In the genomic region with DNA sequence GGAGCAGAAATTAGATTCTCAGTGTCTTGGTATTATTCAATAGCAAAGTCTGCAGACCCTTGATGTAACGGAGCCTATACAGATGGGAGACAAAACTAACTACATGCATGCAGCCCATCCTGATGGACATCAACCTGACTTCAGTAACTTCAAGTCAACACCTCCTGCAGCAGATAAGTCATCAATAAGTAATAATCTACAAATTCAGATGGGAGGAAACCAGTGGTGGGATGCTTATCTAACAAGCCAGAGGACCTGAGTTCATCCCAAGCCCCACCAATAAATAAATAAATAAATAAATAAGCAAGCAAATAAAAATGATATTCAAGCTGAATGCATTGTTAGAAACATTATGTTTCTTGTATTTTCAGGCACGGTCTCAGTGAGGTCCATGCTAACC, we compare ENCODE assay signal across 26 mouse cellular contexts. TPM values are rescaled to one million over a fixed set of nuclear protein-coding genes. Genes with fewer than 3 reads are reported as not detected.
DNase-seq lines count a peak whose midpoint lies in the region; ATAC-seq and TF ChIP-seq lines count a peak whose summit lies in the region.
"Had no signal": no experiment of that assay in that cellular context is flagged by ENCODE, and none has a peak within 500 bp of the region (broad histone marks: within the 10 kb centered on the region; RNA-seq: fewer than 3 reads in every experiment).

No protein-coding gene starts in this region.

- no peak for DNase-seq in G1E (ENCODE audit: low spot score)
- no peak for DNase-seq in lung, postnatal 4 days
- DNase-seq in adrenal gland, postnatal 25 days = no peak
- DNase-seq: adrenal gland, postnatal 10 days; cerebellum, adult 11 months; cerebellum, adult 2 months; cerebellum, adult 9-11 months; cerebellum, postnatal 25 days; forebrain, postnatal 0 days; gastrocnemius, postnatal 10 days; gastrocnemius, postnatal 36 days; heart, adult 2 months; heart, postnatal 14 days; heart, postnatal 4 days had no signal

- no peak for TF ChIP-seq CTCF in G1E (IDR thresholded peaks at IDR 0.05; ENCODE audit: low read depth, low read length)

- H3K4me2 ChIP-seq in liver, embryonic 15.5 days = peak overlapping the region; percentile 43
- H3K4me2 ChIP-seq: embryonic facial prominence, embryonic 12.5 days; embryonic facial prominence, embryonic 15.5 days; heart, embryonic 13.5 days; hindbrain, embryonic 14.5 days had no signal

- 80% methylated on average over 2 of the region's 2 CpGs for WGBS in liver, embryonic 15.5 days (ENCODE audit: insufficient replicate concordance)

- H3K36me3 ChIP-seq in erythroblast, embryonic 14.5 days (ENCODE audit: control insufficient read depth) = peaks cover 39% of the 10 kb centered on the region
- peaks cover 33% of the 10 kb centered on the region for H3K36me3 ChIP-seq in G1E (replicated peaks)
- peaks cover 25% of the 10 kb centered on the region for H3K36me3 ChIP-seq in liver, embryonic 15.5 days (replicated peaks)

- no peaks in the 10 kb centered on the region for H3K27me3 ChIP-seq in erythroblast, embryonic 14.5 days (ENCODE audit: control insufficient read depth)
- no peaks in the 10 kb centered on the region for H3K27me3 ChIP-seq in G1E (ENCODE audit: insufficient read depth, low read length)
- no peaks in the 10 kb centered on the region for H3K27me3 ChIP-seq in liver, embryonic 15.5 days
- H3K27me3 ChIP-seq: embryonic facial prominence, embryonic 12.5 days; embryonic facial prominence, embryonic 15.5 days; heart, embryonic 13.5 days; Patski had no signal

- no peak overlapping the region for H3K9ac ChIP-seq in liver, embryonic 15.5 days
- H3K9ac ChIP-seq: embryonic facial prominence, embryonic 12.5 days; embryonic facial prominence, embryonic 15.5 days; forebrain, postnatal 0 days; heart, embryonic 13.5 days; hindbrain, embryonic 14.5 days had no signal

- H3K4me1 ChIP-seq in erythroblast, embryonic 14.5 days (ENCODE audit: control insufficient read depth) = peaks cover 50% of the 10 kb centered on the region
- peaks cover 43% of the 10 kb centered on the region for H3K4me1 ChIP-seq in G1E (ENCODE audit: insufficient read depth, low read depth, low read length)
- peaks cover 38% of the 10 kb centered on the region for H3K4me1 ChIP-seq in liver, embryonic 15.5 days (replicated peaks)

- no peaks in the 10 kb centered on the region for H3K9me3 ChIP-seq in erythroblast, embryonic 14.5 days (ENCODE audit: control insufficient read depth, low read length)
- H3K9me3 ChIP-seq in G1E (replicated peaks) = no peaks in the 10 kb centered on the region
- no peaks in the 10 kb centered on the region for H3K9me3 ChIP-seq in liver, embryonic 15.5 days (replicated peaks)
- H3K9me3 ChIP-seq: embryonic facial prominence, embryonic 12.5 days; embryonic facial prominence, embryonic 15.5 days; heart, embryonic 10.5 days; heart, embryonic 13.5 days had no signal

- peak overlapping the region; percentile 14 for H3K4me3 ChIP-seq in erythroblast, embryonic 14.5 days (replicated peaks)
- no peak overlapping the region; the same call in 1 of the 2 replicates for H3K4me3 ChIP-seq in G1E (ENCODE audit: low read depth, low read length)
- H3K4me3 ChIP-seq in liver, embryonic 15.5 days (replicated peaks) = 0 out of 2 replicates have a peak overlapping the region, but pooled peaks have one; percentile 5
- H3K4me3 ChIP-seq: embryonic facial prominence, embryonic 12.5 days; embryonic facial prominence, embryonic 15.5 days; heart, adult 2 months; heart, embryonic 10.5 days; heart, embryonic 13.5 days had no signal

- ATAC-seq in erythroblast, adult 5-6 weeks (replicated peaks; ENCODE audit: low FRiP score, poor library complexity, severe bottlenecking) = no peak
- peak; percentile 61 for ATAC-seq in G1E (ENCODE audit: extremely low read depth, insufficient number of reproducible peaks, low FRiP score, poor library complexity, severe bottlenecking)
- no peak for ATAC-seq in liver, embryonic 15.5 days (ENCODE audit: insufficient read depth)
- ATAC-seq: forebrain, embryonic 14.5 days; forebrain, postnatal 0 days; hindbrain, postnatal 0 days; inflammation-experienced regulatory T-cells, adult 6 months; Patski had no signal

- H3K27ac ChIP-seq in liver, embryonic 15.5 days (replicated peaks) = peak overlapping the region; percentile 67
- H3K27ac ChIP-seq: embryonic facial prominence, embryonic 12.5 days; embryonic facial prominence, embryonic 15.5 days; heart, adult 2 months; heart, embryonic 10.5 days; heart, embryonic 13.5 days; hindbrain, embryonic 14.5 days; hindbrain, postnatal 0 days had no signal

RNA-seq across cellular contexts. Expression of gene Cdk13, which starts 5.2 kb away (rescaled TPM):
- 3.1 and 4.4 TPM in 2 replicates for polyA plus RNA-seq in erythroblast, embryonic 14.5 days (2012)
- 38.6 and 42.0 TPM in 2 replicates for total RNA-seq in erythroblast, adult 5-6 weeks (2015; ENCODE audit: low replicate concordance)
- total RNA-seq in erythroblast, adult 5-6 weeks (2017; ENCODE audit: low replicate concordance) = 48.7 and 49.8 TPM in 2 replicates
- total RNA-seq in G1E (2014; fragmentation: Nextera tagmentation) (166 and 181 TPM in 2 replicates), G1E (2017) (70.3 and 71.7 TPM in 2 replicates)
- polyA plus RNA-seq in G1E (2012) = 227 and 324 TPM in 2 replicates
- 6.1 and 6.8 TPM in 2 replicates for polyA plus RNA-seq in liver, embryonic 15.5 days (2015; fragmentation: Nextera tagmentation; extraction: Ambion mirVana)
- 61.1 and 70.2 TPM in 2 replicates for total RNA-seq in adrenal gland, postnatal 25 days (2021)
